Mouse (Mus musculus) megakaryocyte progenitor cell, adult 5-6 weeks (primary cell): ENCODE results near the gene Casp2. TPM values are rescaled to one million over a fixed set of nuclear protein-coding genes. Genes with fewer than 3 reads are reported as not detected.

ENCODE experiments used
- ATAC-seq: replicated peaks from 2 replicates; pipeline ENCODE4 v1.8.0; 2016; ENCODE audit warnings: mild to moderate bottlenecking, moderate TSS enrichment, inconsistent platforms; ENCODE audit not compliant: poor library complexity
- total RNA-seq, 2 experiments: library from RNA; stranded (forward) in 1 of 2; stranded (reverse) in 1 of 2; fragments of 157-497, 149-512 nt in 1 of 2; fragments of 200-1000 nt in 1 of 2; gene quantifications; 2 replicates each; pipeline versions ENCODE4 v1.2.3 to v1.2.4; 2015 to 2017

Gene Casp2
- total RNA-seq, 2 experiments from 2014 or later: 54.7 to 72.1 TPM

- ATAC-seq: no peak
Measured at GRCm38 (mm10) chr6:42276151-42276550, 11.4 kb downstream of the Casp2 start.

DNA sequence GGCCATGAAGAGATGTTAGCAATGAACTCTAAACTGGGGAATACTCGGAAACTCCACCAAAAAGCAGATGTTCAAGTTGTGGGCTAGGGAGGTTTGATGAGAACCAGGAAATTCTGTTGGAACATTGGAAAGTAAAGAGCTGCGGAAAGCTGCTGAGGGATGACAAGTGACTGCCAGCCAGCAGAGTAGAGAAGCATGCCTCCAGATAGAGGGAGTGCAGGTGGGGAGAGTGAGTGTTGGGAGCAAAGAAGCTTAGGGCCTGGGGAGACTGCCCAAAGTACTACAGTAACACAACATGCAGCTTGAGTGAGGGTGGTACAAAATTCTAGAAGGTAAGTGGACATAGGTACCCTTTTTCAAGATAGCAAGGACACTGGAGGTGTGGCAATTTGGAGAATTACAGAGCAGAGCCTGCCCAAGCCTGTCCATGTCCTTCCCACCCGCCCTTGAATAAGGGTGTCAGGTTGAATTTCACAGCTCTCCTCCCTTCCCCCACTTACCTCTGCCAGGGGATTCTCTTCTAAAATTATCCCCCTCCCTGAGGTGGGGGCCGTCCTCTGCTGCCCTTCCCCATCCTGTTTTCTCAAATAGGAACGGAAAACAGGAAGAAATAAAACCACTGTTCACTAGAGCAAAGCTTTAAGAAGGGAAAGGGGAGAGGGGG lies 18.2 kb downstream of the Casp2 start:
- no peak; the same call in 1 of the 2 replicates for ATAC-seq

DNA sequence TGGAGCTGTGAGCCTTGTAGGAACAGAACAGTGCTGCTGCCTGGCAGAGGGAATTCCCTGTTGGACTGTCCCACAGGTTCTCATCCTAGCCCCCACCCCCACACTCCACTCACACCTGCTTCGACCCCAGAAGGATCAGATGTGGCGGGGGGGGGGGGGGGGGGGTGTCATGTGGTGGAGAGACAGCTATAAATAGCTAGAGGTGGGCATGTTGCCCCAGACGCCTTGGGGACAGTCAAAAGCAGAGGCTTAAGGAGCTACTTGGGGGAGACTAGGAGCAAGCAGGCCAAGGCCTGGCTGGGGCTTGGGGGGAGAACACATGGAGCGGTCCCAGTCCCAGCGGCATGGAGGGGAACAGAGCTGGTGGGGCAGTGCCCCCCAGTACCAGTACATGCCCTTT lies 21.7 kb downstream of the Casp2 start, which contains the start of gene Clcn1:
Gene Clcn1 (plus strand): TSS at position 238 of the 400 bp plus-strand sequence.
- ATAC-seq: no peak

GRCm38 (mm10) chr6:42287562-42287961 lies 22.8 kb downstream of the Casp2 start:
- no peak for ATAC-seq

DNA sequence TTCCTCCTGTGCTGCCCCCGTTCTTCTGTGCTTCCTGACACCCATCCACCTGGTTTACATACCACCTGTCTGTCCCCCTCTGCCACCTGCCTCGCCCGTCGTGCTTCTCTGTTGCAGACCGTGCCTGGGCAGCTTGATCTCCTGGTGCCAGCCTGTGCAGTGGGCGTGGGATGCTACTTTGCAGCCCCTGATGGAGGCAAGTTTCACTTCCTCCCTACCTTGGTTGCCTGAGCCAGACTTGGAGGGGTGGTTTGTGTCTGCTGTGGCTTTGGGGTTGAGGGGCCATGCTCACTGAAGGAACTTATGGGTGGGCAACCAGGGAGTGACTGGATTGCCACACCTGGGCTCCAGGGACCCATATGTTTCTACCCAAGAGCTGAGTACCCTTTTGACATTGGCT lies 28.5 kb downstream of the Casp2 start:
- peak; percentile 94 for ATAC-seq

DNA sequence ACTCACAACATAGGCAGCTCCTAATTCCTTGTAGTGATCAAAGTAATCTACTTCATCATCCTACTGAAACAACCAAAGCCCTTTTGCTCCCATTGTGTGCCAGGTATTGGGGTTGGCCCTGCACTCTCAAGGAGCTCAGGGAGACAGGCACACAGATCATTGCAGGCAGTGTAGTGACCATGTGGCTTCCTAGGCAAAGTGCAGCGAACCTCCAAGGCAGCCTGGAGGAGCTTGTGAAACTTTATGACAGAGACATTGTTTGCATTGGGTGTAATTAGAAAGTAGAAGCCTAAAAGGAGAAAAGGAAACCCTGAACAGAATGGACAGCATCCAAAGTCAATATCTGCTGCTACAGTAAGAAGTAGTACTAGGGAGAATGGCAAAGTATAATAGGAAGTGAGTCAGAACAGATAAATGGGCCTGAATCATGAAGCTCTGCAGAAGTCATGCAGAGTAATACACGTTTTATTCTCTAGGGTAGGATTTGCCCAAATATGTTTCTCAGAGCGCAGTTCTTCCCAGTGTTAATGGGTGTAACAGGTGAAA lies 30.8 kb downstream of the Casp2 start:
- ATAC-seq: no peak

DNA sequence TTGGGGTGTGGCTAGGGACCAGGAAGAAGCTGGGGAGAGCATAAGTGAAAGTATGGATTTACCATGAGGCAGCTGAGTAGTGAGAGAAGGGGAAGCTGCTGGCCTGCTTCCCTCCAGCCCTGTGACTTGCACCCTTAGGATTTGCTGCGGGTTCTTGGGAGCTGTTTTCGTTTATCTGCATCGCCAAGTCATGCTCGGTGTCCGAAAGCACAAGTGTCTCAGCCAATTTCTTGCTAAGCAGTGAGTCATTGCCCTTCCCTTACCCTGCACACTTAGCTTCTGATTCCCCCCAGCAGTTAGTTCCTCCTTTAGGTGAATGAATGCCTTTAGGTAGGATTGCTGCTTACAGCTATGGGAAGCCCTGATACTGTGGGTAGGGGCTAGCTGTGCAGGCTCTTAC lies 34.6 kb downstream of the Casp2 start:
- peak; percentile 87 for ATAC-seq

GRCm38 (mm10) chr6:42309816-42310378 lies 45.1 kb downstream of the Casp2 start:
- peak; percentile 64 for ATAC-seq

GRCm38 (mm10) chr6:42310427-42311053 lies 45.8 kb downstream of the Casp2 start:
- ATAC-seq: peak; percentile 91

DNA sequence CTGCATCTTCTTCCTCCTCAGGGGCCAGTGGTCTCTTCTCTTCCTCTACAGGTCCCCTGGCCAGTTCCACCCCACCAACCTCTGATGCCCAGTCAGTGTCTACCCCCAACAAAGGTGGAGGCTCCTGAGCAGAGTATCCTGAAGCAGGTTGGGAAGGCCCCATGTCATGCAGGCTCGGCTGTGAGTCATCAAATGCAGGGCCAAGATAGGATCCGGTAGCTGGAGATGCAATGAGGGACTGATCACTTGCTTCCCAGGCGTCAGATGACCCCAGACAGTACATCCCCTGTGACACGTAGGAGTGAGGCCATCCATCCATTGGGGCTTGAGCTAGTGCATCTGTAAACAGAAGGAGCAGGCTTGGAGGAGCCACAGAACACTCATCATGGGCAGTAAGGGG lies 53.5 kb downstream of the Casp2 start:
- ATAC-seq: no peak

DNA sequence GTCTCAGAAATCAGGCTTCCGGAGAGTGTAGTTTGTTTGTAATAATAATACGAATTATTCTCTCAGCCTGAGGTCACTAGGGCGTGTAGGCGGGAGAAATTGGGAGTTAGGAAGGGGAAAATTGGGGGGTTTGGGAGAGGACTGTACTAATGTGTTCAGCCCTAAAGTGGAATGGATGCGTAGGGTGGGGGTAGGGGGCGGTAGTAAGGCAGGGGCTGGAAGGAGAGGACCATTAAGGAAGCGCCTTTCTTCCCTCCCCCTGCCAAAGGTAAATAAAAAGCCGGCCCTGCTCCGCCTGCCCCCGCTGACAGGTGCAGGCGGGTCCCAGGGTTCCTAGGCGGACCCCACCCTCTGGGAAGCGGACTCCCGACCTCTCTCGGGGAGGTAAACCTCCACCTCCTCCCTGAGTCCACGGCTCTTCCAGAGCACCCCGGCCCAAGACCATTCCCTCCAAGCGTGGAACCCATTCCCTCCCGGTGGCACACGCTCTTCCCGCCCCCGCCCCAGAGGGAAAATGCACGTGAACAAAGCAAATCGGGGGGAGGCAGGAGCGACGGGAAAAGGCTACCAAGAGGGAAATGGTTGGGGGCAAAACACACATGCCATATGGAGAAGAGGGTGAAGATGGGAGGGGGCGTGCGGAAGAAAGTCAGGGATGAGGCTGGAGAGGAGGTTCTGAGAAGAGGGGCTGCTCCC lies 58.7 kb downstream of the Casp2 start:
- ATAC-seq: no peak

GRCm38 (mm10) chr6:42324067-42324481 lies 59.3 kb downstream of the Casp2 start:
- ATAC-seq: no peak; the same call in 1 of the 2 replicates

DNA sequence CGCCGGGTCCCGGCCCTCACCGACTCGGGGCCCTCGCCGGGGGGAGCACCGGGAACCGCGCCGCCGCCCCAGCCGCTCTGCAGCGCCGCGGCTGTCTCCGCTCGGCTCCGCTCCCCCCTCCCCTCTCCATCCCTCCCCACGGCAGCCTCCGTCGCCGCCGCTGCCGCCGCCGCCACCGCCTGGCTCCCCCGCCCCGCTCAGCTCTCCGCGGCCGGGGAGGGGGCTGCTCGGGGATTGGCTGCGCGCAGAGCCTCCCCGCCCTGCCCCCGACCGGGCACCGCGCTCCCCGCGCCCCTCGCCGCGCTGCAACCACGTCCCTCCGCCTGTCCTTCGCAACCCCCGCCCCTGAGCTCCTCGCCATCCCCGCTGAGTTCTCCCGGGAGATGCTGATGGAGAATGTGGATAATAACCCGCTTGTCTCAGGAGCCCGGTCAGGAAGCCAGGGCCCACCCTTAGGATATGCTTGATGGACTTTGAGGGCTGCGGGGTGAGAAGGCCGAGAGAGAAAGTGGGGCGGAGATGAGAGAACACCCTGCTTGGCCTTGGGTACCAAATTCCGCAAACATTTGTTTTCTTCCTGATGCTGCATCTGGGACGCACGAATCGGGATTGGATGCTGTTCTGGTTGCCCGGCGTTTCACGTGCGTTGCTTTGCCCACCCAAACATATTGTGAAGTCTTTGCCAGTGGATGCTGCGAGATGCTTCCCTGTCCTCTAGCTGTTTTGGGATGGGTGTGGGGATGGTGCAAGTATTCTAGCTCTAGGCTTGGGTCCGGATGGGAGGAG lies 59.9 kb downstream of the Casp2 start, which contains the start of gene Fam131b:
Gene Fam131b (minus strand): TSS at position 162 of the 786 bp plus-strand sequence.
- peak; percentile 2; the same call in 1 of the 2 replicates for ATAC-seq

- peak; percentile 77 for ATAC-seq
Measured at GRCm38 (mm10) chr6:42325268-42325609, 60.5 kb downstream of the Casp2 start.

GRCm38 (mm10) chr6:42326509-42326908 lies 61.7 kb downstream of the Casp2 start:
- ATAC-seq: peak; percentile 51

DNA sequence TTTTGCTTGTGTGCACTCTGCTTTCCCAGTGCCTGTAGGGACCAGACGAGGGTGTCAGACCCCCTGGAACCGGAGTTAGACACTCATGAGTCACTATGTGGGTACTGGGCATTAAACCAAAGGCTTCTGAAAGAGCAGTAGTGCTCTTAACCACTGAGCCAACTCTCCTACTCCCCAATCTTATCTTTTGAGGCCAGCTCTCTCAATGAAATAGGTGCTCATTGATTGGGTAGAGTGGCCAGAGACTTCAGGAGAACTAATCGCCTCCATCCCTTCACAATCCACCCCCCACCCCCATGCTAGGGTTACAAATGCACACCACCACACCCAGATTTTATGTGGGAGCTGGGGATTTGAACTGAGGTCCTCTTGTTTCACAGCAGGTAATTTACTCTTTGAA lies 64.0 kb downstream of the Casp2 start:
- ATAC-seq: peak; percentile 43

GRCm38 (mm10) chr6:42330216-42330615 lies 65.4 kb downstream of the Casp2 start:
- no peak for ATAC-seq

DNA sequence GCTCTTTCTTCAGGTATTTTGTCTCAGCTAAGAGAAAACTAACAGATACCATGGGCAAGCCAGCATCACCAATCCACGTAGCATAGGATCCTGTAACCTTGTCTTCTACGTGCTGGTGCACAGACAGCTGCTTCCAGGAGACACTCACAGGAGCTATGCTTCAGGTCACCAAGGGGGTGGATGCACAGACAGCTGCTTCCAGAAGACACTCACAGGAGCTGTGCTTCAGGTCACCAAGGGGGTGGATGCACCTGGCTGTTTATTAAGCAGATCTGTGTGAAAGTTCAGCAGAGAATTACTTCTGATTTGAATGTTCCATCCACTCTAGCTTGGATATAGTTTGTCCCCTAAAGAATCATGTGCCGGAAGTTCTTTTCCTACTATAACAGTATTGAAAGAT lies 66.2 kb downstream of the Casp2 start:
- no peak for ATAC-seq
